Mouse (Mus musculus) heart, embryonic 10.5 days (tissue): ENCODE measurements around the gene Ccz1. TPM values are rescaled to one million over a fixed set of nuclear protein-coding genes. Genes with fewer than 3 reads are reported as not detected.

Source experiments
- DNase-seq: peaks from one replicate; pipeline ENCODE4 v3.0.0-alpha.2; 2017; ENCODE audit warnings: low spot score
- H3K27ac ChIP-seq: fragments of 300-500 bp; sonication (generic); 2 replicates; pipeline ENCODE4 v1.5.1; 2016; ENCODE audit warnings: mild to moderate bottlenecking
- H3K27me3 ChIP-seq: fragments of 300-500 bp; sonication (generic); 2 replicates; pipeline ENCODE4 v1.6.1; 2016; ENCODE audit warnings: mild to moderate bottlenecking; ENCODE audit not compliant: poor library complexity, insufficient read depth, severe bottlenecking
- H3K36me3 ChIP-seq: fragments of 300-500 bp; sonication (generic); 2 replicates; pipeline ENCODE4 v1.6.1; 2016; ENCODE audit warnings: mild to moderate bottlenecking, moderate library complexity
- H3K4me1 ChIP-seq: fragments of 300-500 bp; sonication (generic); 2 replicates; pipeline ENCODE4 v1.6.1; 2016; ENCODE audit warnings: mild to moderate bottlenecking
- H3K4me3 ChIP-seq: fragments of 300-500 bp; sonication (generic); 2 replicates; pipeline ENCODE4 v1.5.1; 2016; ENCODE audit warnings: mild to moderate bottlenecking, moderate library complexity
- H3K9me3 ChIP-seq: fragments of 300-500 bp; sonication (generic); 2 replicates; pipeline ENCODE4 v1.6.1; 2016; ENCODE audit warnings: mild to moderate bottlenecking, moderate library complexity
- WGBS: fragments of 180-500 bp; shearing (Covaris S2); methylation state at CpG from one replicate; pipeline ENCODE4 v1.1.7; 2016; 5-methylcytosine and 5-hydroxymethylcytosine counted together
- polyA plus RNA-seq: library from polyadenylated mRNA; unstranded; fragments of >200 nt; fragmentation: Nextera tagmentation; extraction: Ambion mirVana; gene quantifications from 2 replicates; pipeline ENCODE4 v1.2.1, GENCODE M21; 2016

Gene Ccz1
- polyA plus RNA-seq, 1 experiment from 2014 or later, result 84.6 TPM

- no peaks in the 10 kb centered on the region for H3K9me3 ChIP-seq
- WGBS, result 89% methylated on average over 4 of the region's 4 CpGs
Observed at GRCm38 (mm10) chr5:143989046-143989445, 25.6 kb downstream of the Ccz1 start.

GRCm38 (mm10) chr5:143987596-143987995, 27.1 kb downstream of the Ccz1 start:
- Histone ChIP-seq H3K9me3 (no peaks in the 10 kb centered on the region), H3K27me3 (no peaks in the 10 kb centered on the region), H3K4me3 (no peak overlapping the region), H3K36me3 (peaks cover 90% of the 10 kb centered on the region), H3K27ac (no peak overlapping the region), H3K4me1 (no peaks in the 10 kb centered on the region)
- DNase-seq, result no peak
- WGBS, result 90% methylated on average over 3 of the region's 3 CpGs

More at GRCm38 (mm10) chr5:143989046-143989445, 25.6 kb downstream of the Ccz1 start:
- Histone ChIP-seq H3K4me3 (no peak overlapping the region), H3K36me3 (peaks cover 96% of the 10 kb centered on the region), H3K27me3 (no peaks in the 10 kb centered on the region), H3K4me1 (peaks cover 3% of the 10 kb centered on the region; the same call in 1 of the 2 replicates), H3K27ac (no peak overlapping the region)
- no peak for DNase-seq

GRCm38 (mm10) chr5:143985381-143985780, 29.3 kb downstream of the Ccz1 start:
- Histone ChIP-seq H3K9me3 (no peaks in the 10 kb centered on the region), H3K27me3 (no peaks in the 10 kb centered on the region), H3K4me3 (no peak overlapping the region), H3K27ac (no peak overlapping the region), H3K4me1 (peaks cover 7% of the 10 kb centered on the region), H3K36me3 (peaks cover 68% of the 10 kb centered on the region)
- 89% methylated on average over 7 of the region's 7 CpGs for WGBS
- no peak for DNase-seq

- H3K27ac ChIP-seq, result no peak overlapping the region
- peaks cover 7% of the 10 kb centered on the region for H3K4me1 ChIP-seq
- H3K36me3 ChIP-seq, result peaks cover 38% of the 10 kb centered on the region
- H3K27me3 ChIP-seq, result no peaks in the 10 kb centered on the region
- H3K9me3 ChIP-seq, result no peaks in the 10 kb centered on the region
- H3K4me3 ChIP-seq, result no peak overlapping the region
- 61% methylated on average over 2 of the region's 2 CpGs for WGBS
- DNase-seq, result no peak
Observed at GRCm38 (mm10) chr5:143982361-143982760, 32.3 kb downstream of the Ccz1 start.

GRCm38 (mm10) chr5:143980858-143981257, 33.8 kb downstream of the Ccz1 start:
- no peak for DNase-seq
- WGBS, result 33% methylated on average over 9 of the region's 9 CpGs
- Histone ChIP-seq H3K27me3 (no peaks in the 10 kb centered on the region), H3K4me3 (no peak overlapping the region), H3K36me3 (peaks cover 23% of the 10 kb centered on the region), H3K27ac (0 out of 2 replicates have a peak overlapping the region, but pooled peaks have one; percentile 56), H3K4me1 (peaks cover 7% of the 10 kb centered on the region), H3K9me3 (no peaks in the 10 kb centered on the region)

- no peaks in the 10 kb centered on the region for H3K36me3 ChIP-seq
- no peak overlapping the region for H3K27ac ChIP-seq
- no peaks in the 10 kb centered on the region for H3K9me3 ChIP-seq
- DNase-seq, result peak; percentile 75
- H3K4me3 ChIP-seq, result no peak overlapping the region
- H3K4me1 ChIP-seq, result peaks cover 10% of the 10 kb centered on the region
- 59% methylated on average over 16 of the region's 16 CpGs for WGBS
- H3K27me3 ChIP-seq, result no peaks in the 10 kb centered on the region
Observed at GRCm38 (mm10) chr5:143976726-143977431, 37.8 kb downstream of the Ccz1 start.

- Histone ChIP-seq H3K36me3 (no peaks in the 10 kb centered on the region), H3K9me3 (no peaks in the 10 kb centered on the region), H3K27ac (no peak overlapping the region), H3K27me3 (no peaks in the 10 kb centered on the region), H3K4me3 (no peak overlapping the region), H3K4me1 (peaks cover 10% of the 10 kb centered on the region)
- WGBS, result 84% methylated on average over 11 of the region's 11 CpGs
- DNase-seq, result no peak
Observed at GRCm38 (mm10) chr5:143976232-143976631, 38.4 kb downstream of the Ccz1 start.

GRCm38 (mm10) chr5:143975631-143975933, 39.1 kb downstream of the Ccz1 start:
- no peaks in the 10 kb centered on the region for H3K36me3 ChIP-seq
- H3K4me3 ChIP-seq, result no peak overlapping the region
- no peak overlapping the region for H3K27ac ChIP-seq
- H3K9me3 ChIP-seq, result no peaks in the 10 kb centered on the region
- WGBS, result 51% methylated on average over 2 of the region's 2 CpGs
- DNase-seq, result no peak
- H3K4me1 ChIP-seq, result peaks cover 4% of the 10 kb centered on the region
- no peaks in the 10 kb centered on the region for H3K27me3 ChIP-seq

GRCm38 (mm10) chr5:143974931-143975630, 39.6 kb downstream of the Ccz1 start:
- no peaks in the 10 kb centered on the region for H3K9me3 ChIP-seq
- DNase-seq, result peak; percentile 91
- no peak overlapping the region for H3K27ac ChIP-seq
- H3K36me3 ChIP-seq, result no peaks in the 10 kb centered on the region
- no peaks in the 10 kb centered on the region for H3K27me3 ChIP-seq
- H3K4me3 ChIP-seq, result no peak overlapping the region
- 49% methylated on average over 4 of the region's 4 CpGs for WGBS
- peaks cover 3% of the 10 kb centered on the region; the same call in 1 of the 2 replicates for H3K4me1 ChIP-seq

- H3K36me3 ChIP-seq, result no peaks in the 10 kb centered on the region
- no peaks in the 10 kb centered on the region for H3K9me3 ChIP-seq
- peaks cover 3% of the 10 kb centered on the region; the same call in 1 of the 2 replicates for H3K4me1 ChIP-seq
- H3K4me3 ChIP-seq, result no peak overlapping the region
- H3K27ac ChIP-seq, result no peak overlapping the region
- DNase-seq, result peak; percentile 46
- 50% methylated on average over 3 of the region's 3 CpGs for WGBS
- no peaks in the 10 kb centered on the region for H3K27me3 ChIP-seq
Observed at GRCm38 (mm10) chr5:143972628-143973027, 42.0 kb downstream of the Ccz1 start.

GRCm38 (mm10) chr5:143966671-143967070, 48.0 kb downstream of the Ccz1 start:
- Histone ChIP-seq H3K27ac (no peak overlapping the region), H3K27me3 (no peaks in the 10 kb centered on the region), H3K36me3 (no peaks in the 10 kb centered on the region), H3K9me3 (no peaks in the 10 kb centered on the region), H3K4me1 (no peaks in the 10 kb centered on the region), H3K4me3 (no peak overlapping the region)
- DNase-seq, result peak; percentile 73
- WGBS, result 81% methylated on average over 12 of the region's 12 CpGs

GRCm38 (mm10) chr5:143965586-143966345, 48.9 kb downstream of the Ccz1 start:
- Histone ChIP-seq H3K9me3 (no peaks in the 10 kb centered on the region), H3K27me3 (no peaks in the 10 kb centered on the region), H3K4me3 (no peak overlapping the region), H3K27ac (no peak overlapping the region), H3K36me3 (no peaks in the 10 kb centered on the region), H3K4me1 (no peaks in the 10 kb centered on the region)
- WGBS, result 87% methylated on average over 12 of the region's 12 CpGs
- peak; percentile 61 for DNase-seq

- DNase-seq, result peak; percentile 51
- Histone ChIP-seq H3K9me3 (no peaks in the 10 kb centered on the region), H3K4me3 (no peak overlapping the region), H3K36me3 (peaks cover 11% of the 10 kb centered on the region; the same call in 1 of the 2 replicates), H3K27me3 (no peaks in the 10 kb centered on the region), H3K4me1 (no peaks in the 10 kb centered on the region), H3K27ac (no peak overlapping the region)
- WGBS, result 83% methylated on average over 8 of the region's 8 CpGs
Observed at GRCm38 (mm10) chr5:143961176-143961575, 53.5 kb downstream of the Ccz1 start.
